Mouse (Mus musculus): ENCODE measurements around the gene Alox12b.
A peak's percentile ranks its signal among the peaks of the same experiment; 100 is the strongest.

Alox12b gene

DNA sequence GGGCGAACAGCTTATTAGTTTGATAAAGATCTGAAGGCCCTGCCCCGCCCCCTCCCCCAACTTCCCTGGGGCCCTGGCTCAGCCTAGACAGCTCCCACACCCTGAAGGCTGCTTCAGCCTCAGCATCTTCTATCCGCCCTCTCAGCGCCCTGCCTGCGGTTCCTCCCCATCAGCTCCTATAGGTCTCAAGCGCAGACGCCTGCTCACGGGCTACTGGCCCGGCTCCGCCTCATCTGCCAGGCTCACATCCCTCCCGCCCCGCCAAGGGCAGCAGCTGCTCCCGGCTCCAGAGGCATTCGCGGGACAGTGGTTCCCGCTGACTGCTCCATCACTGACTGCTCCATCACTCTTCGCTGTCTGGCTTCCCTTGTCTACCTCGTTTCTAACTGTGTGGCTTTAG is at the start of gene Alox12b:
TSS of gene Alox12b (plus strand) at position 190 of the 400 bp plus-strand sequence.
- no peak for DNase-seq (ENCODE audit: low read depth, low spot score)

DNA sequence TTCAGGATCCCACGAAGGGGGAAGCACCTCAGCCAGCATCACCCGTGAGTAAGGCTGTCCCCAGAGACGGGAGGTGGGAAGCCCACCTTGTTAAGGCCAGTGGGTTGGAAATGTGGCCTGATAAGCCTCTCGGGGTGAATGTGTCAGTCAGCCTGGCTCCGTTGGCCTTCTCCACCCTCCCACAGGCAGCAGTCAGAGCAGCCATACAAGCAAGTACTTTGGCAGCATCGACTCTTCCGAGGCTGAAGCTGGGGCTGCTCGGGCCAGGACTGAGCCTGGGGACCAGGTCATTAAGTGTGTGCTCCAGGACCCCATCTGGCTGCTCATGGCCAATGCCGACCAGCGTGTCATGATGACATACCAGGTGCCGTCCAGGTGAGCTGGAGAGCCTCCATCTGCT is 49.1 kb upstream of the Alox12b start:
- DNase-seq (ENCODE audit: low read depth, low spot score): no peak

DNA sequence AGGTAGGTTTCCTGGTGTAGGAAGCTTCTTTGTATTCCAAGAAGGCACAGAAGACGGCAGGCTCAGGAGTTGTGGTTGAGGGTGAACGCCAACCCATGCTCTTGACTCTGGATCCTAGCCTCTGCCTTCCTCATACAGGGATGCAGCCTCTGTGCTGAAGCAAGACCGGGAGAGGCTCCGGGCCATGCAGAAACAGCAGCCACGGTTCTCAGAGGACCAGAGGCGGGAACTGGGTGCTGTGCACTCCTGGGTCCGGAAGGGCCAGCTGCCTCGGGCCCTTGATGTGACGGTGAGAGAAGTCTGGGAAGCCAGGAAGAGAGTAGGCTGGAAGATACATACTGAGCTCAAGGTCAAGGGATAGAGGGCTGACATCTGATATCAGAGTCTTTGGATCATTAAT is 48.6 kb upstream of the Alox12b start:
- DNase-seq (ENCODE audit: low read depth, low spot score): no peak

DNA sequence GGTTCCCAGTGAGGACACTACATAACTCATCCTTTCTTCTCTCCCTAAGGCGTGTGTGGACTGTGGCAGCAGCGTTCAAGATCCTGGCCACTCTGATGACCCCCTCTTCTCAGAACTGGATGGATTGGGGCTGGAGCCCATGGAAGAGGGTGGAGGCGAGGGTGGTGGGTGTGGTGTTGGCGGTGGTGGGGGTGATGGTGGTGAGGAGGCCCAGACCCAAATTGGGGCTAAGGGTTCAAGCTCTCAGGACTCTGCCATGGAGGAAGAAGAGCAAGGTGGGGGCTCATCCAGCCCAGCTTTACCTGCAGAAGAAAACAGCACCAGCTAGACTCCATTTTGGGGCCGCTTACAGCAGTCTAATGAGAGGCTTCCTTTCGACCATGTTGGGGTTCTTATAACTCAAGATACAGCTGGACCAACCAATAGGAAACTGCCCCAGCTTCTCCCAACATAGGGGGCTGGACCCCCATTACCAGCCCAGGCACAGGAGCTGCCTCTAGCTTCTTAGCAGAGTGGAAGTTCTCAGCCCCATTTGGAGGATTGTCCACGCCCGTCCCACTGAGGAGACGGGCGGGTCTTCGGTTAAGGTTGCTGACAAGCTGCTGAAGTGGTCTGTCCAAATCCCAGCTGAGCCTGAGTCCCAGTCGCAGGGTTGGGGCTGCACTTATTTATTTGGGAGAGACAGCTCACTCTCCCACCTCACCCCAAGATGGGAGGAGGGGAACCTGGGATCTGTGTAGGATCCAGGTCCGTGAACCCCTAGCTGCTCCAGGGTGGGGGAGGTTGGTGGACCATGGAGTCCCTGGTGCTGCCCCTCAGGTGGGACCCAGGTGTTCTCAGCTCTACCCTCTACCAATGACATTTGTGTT is 47.5 kb upstream of the Alox12b start:
- no peak for DNase-seq (ENCODE audit: low read depth, low spot score)

DNA sequence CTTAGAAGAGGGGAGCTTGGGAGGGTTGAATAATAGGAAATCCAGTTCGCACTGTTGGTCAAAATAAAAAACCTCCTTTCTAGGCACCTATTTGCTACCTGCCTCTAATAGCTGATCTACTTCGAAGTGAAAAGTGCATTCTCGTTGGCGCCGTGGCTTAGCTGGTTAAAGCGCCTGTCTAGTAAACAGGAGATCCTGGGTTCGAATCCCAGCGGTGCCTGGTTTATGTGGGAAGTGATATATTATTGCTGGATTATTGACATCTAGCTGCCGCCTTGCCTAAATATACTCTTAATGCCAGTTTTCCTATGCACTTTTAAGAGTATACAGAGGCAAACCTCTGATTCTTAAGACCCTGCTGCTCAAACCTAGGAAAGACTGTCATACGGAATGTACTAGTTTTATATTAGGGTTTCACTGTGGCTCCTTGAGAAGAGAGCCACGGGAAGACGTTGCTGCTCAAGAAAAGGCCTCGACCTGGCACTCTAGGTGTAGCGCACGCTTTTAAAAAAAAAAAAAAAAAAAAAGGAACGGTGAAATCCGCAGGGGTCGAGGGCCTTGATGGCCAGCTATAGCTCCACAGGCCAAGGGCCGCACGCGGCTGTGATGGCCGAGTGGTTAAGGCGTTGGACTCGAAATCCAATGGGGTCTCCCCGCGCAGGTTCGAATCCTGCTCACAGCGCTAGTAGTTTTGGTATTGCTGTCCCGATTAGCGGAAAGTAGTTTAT is 46.3 kb upstream of the Alox12b start:
- DNase-seq (ENCODE audit: low read depth, low spot score): peak; percentile 95

DNA sequence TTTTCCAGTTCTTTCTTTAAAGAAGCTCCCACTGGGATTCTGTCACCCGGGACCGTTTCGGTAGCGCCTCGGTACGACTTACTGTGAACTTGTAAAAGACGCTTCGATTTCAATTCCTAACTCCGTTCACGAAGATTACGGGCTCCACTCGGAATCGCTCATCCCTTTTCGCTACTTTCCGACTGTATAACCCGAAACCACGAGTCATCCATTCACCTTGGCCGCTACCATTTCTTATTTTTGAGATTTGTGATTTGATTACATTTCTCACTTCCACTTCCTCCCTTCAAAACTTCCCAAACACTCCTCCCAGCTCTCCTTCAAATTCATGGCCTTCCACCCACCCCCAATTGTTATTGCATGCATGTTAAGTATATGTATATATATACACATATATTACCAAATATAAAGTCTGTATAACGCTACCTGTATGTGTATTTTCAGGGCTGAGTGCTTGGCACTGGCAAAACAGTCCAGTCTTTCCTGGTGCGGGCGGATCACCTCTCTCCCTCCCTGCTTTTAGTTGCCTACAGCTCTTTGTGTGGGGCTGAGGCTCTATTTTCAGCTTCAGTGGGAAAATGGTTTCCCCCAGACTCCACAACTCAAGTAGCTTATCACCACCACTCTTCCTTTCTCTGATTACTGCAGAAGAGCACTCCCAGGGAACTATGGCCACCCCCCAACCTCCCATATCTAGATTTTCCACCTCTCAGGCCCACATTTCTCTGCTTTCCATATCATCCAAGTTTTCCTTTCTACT is 45.6 kb upstream of the Alox12b start:
- DNase-seq (ENCODE audit: low read depth, low spot score): no peak

DNA sequence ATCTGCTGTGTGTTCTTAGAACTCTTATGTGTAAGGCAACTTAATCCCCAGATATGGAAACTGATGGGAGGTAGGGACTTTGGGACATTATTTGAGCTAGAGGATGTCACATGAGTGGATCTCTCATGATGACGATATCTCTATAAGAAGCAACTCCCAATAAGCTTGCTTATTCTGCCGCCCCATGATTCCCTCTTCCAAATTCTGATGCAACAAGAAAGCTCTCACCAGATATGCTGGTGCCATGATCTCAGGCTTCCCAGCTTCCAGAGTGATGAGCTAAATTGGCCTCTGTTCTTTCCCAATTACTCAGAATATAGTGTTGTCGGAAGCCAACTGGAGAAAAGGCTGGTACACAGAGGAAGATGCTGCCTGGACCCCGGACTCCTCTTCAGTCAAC is 44.9 kb upstream of the Alox12b start:
- no peak for DNase-seq (ENCODE audit: low read depth, low spot score)

DNA sequence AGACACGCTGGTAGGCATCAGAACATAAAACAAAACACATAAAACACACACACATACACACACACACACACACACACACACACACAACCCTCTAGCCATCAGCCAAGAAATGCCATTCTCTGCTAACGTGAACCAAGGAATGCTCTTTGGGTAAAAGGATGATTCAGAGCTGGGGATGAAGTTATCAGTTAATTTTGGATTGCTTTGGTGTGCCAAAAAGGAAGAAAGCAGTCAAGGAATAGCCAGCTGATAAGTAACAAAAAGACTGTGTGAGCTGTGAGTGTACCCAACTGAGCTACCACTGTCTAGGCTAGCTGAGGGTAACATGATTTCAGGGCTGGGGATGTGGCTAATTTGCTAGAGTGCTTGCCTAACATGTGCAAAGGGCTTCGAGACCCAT is 42.8 kb upstream of the Alox12b start:
- DNase-seq (ENCODE audit: low read depth, low spot score): no peak

DNA sequence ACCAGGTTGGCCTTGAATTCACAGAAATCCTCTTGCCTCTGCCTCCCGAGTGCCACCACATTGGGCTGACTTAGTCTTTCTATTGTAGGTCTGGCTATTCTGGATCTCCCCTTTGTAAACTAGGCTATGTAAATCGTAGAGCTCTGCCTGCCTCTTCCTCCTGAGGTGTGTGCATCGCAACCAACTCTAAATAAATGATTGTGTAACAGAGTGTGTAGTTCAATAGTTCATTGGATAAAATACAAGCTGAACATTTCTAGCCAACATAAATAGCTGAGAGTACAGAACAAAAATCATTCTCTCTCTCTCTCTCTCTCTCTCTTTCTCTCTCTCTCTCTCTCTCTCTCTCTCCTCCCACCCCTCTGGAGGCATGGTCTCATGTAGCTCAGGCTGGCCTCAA is 42.2 kb upstream of the Alox12b start:
- DNase-seq (ENCODE audit: low read depth, low spot score): no peak

DNA sequence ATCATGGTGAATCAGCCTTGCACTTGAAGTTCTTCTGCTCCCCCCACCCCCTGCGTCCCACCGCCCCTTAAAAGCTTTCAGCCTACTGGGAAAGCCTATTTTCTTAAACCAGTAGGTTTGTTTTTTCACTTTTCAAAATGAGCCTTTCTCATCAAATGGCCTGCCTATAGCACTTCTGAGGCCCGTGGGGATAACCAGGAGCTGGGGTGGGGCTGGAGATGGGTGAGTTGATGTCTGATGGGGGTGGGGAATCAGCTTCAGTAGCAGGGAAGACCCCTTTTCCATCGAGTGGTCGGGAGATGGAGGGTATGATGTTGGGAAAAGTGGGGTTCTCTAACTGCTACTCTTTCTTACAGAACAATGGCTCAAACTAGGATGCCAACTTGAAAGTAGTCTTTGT is 39.9 kb upstream of the Alox12b start:
- no peak for DNase-seq (ENCODE audit: low read depth, low spot score)

DNA sequence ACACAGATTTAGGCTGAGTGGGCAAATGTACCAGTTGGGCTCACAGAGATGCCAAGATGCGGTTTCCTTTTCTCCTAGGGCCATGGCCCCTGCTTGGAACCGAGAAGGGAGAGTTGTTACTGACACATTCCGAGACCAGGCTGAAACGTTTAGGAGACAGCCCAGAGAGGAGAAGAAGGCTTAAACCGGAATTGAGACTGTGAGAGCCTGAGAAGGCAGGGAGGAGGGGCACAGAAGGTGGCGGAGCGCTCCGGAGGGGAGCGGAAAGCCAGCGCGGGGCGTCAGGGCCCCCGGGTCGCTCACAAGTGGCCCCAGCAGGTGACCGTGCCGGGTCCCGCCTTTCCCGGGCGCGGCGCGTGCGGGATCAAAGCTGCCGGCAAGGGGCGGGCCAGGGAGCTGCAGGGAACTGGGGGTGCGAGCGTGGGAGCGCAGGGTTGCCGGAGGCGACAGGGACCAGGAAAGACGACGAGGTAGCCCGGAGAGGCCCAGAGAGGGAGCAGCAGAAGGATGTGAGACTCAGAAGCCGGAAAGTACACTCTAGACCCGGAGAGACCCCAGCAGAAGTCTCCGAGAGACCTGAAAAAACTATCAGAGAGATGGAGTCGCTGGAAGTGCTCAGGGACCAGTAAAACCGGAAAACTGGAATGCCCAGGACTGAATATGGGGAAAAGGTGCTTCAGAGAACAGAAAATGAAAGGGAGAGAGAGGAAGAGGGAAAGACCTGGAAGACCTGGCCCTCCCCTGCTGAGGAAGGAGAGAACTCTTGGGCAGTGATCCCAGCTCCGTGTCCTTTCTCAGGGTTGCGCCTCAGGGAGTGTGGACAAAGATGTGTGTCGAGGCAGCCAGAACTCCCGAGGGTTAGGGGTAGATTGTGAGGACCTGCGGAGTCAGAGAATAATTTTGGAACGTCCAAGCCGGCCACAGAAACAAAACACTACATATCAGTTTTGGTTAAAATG is 38.8 kb upstream of the Alox12b start:
- DNase-seq (ENCODE audit: low read depth, low spot score): no peak

DNA sequence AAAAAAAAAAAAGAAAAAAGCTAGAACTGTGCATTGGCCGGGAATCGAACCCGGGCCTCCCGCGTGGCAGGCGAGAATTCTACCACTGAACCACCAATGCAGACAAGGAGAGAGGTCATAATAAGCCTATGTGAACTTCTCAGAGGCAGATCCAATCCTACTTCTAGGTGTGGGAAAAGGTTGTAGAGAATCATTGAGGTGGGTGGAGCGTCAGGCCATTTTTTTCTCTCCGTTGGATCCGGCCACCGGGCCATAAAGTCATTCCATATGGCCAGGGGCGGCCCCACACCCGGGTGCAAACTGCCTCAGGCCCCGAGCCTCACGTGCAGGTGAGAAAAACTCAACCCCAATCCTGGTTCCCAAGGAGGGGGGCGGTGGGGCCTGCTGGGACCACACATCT is 38.0 kb upstream of the Alox12b start:
- peak; percentile 90 for DNase-seq (ENCODE audit: low read depth, low spot score)

DNA sequence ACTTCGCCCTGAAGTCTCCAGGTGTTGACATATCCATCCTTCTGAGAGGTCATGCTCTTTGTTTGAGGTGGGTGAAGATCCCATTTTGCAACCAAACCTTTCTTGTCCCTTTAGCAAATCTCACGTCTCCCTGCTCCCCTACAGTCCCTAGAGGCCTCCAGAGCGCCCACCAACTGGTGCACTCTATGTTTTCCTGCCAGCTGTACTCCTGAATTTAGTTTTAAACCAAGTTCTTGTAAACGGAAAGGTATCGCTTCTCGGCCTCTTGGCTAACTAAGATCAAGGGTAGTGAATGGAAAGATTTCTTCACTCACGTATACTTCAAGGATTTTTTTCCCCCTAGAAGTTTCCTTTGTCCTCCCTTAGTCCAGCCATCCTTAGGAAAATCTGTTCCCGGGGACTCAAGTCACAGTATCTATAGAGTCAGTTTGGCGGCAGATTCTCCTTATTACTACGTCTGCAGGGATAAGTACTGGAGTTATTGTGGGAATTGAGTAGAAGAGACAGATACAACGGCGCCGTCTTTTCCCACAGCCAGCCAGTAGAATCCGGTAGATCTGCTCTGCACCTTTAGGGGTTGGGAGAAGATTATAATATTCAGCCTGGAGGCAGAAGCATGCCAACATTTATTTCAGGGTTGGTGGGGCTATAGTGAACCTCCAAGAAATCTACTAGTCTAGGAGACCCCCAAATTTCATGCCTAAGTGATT is 37.2 kb upstream of the Alox12b start:
- no peak for DNase-seq (ENCODE audit: low read depth, low spot score)

DNA sequence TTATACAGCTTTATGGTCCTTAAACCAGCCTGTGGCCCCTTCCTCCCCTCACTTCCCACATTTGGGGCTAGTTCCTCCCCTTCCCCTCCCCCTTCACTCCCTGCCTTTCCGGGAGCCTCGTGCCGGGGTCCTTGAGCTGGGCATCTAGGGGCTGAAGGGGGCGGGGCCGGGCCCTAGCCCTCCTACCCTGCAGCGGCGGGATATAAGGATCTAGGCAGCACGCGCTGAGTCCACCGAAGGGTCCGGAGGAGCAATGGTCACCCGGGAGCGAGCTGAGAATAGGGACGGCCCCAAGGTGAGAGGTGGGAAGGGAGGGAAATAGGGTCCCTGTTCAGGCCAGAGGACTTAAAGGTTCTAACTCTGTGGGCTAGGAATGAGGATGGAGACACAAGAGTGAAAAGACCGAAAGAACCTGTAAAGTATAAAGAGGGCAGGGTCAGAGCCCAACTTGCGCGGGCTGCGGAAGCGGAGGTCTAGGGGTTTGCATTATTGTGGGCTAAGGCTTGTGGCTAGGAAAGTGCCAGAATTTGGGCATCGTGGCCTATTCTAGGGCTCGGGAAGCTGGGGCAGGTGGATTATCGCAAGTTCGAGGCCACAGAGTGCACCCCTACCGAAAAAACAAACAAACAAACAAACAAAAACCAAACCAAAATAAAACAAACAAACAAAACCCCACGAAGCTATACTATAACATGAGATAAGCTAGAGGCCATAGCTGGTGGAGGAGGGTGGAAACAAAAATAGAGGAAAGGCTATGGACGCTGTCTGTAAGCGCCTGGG is 36.4 kb upstream of the Alox12b start, which contains the start of gene Hes7:
TSS of gene Hes7 (plus strand) at position 184 of the 780 bp plus-strand sequence.
- no peak for DNase-seq (ENCODE audit: low read depth, low spot score)

DNA sequence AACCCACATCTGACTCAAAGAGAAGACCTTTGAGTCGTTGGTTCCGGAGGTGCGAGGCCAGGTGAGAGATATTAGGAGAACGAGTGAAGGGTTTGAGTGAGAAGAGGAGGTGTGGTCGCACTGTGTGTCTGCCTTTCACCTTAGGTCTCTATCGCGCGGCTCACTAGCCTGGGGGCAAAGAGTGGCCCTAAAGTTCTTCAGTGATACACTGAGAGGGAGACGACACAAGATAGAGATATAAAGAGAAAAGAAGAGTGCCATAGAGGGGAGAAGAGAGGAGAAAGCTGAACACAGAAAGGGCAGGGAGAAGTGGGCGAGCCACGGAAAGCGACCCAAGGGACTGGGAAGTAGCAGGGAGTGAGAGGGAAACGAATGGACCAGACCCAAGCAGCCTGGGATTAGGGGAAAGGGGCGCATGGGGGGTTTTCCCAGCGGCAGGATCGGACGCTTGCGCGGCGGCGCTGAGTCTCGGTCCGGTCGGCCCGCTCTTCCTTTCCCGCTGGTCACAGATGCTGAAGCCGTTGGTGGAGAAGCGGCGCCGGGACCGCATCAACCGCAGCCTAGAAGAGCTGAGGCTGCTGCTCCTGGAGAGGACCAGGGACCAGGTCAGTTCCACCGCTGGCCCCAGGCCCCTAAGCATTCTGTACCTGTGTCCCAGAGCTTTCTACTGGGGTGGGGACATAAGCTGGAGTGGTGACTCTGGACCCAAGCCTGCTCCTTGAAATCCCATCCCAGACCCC is 35.6 kb upstream of the Alox12b start:
- DNase-seq (ENCODE audit: low read depth, low spot score): no peak

DNA sequence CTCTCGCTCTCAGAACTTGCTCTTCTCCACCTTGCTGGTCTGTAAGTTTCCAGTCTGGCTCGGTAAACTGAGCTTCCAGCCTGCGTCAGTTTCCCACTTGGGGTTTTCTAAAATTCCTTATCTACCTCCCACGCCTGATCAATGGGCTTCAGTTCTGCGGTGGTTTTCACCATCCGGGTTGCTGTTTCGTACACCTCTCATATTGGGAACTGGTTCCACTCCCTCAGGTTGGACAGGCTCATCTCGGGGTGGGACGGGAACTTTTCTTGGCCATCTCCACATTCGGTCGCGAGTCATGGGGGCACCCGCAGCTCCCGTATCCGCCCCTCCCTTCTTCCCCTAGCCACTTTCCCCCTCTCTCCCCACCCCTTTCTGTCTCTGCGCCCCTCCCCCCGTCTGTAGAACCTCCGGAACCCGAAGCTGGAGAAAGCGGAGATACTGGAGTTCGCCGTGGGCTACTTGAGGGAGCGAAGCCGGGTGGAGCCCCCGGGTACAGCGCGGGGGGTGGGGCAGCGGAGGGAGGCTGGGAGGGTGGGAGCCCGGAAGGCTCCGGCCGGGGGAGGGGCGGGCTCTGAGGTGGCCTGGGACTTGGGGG is 35.0 kb upstream of the Alox12b start:
- no peak for DNase-seq (ENCODE audit: low read depth, low spot score)

DNA sequence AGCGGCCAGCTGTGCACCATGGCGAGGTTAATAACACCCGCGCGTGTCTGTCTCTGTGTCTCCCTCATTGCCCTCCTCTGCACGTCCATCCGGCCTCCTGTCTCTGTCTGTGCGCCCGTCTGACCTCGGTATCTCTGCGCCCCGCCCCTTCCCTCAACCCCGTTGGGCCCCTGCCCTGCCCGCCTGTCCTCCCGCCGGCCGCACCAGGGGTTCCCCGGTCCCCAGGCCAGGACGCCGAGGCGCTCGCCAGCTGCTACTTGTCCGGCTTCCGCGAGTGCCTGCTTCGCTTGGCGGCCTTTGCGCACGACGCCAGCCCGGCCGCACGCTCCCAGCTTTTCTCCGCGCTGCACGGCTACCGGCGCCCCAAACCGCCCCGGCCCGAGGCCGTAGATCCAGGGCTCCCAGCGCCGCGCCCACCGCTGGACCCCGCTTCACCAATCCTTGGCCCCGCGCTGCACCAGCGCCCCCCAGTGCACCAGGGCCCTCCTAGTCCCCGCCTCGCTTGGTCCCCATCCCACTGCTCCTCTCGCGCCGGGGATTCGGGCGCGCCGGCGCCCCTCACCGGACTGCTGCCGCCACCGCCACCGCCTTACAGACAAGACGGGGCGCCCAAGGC is 34.3 kb upstream of the Alox12b start, which contains the start of gene 9130213A22Rik:
TSS of gene 9130213A22Rik (minus strand) at position 254 of the 616 bp plus-strand sequence.
- peak; percentile 80 for DNase-seq (ENCODE audit: low read depth, low spot score)
